Mouse (Mus musculus) frontal cortex, postnatal 25 days (tissue): ENCODE results near the gene Gal3st3.

ENCODE experiments used
- DNase-seq, 2 experiments: peaks; one replicate each; pipeline ENCODE4 v3.0.0; 2022; ENCODE audit warnings: low spot score in 2 of 2

Gene Gal3st3

DNA sequence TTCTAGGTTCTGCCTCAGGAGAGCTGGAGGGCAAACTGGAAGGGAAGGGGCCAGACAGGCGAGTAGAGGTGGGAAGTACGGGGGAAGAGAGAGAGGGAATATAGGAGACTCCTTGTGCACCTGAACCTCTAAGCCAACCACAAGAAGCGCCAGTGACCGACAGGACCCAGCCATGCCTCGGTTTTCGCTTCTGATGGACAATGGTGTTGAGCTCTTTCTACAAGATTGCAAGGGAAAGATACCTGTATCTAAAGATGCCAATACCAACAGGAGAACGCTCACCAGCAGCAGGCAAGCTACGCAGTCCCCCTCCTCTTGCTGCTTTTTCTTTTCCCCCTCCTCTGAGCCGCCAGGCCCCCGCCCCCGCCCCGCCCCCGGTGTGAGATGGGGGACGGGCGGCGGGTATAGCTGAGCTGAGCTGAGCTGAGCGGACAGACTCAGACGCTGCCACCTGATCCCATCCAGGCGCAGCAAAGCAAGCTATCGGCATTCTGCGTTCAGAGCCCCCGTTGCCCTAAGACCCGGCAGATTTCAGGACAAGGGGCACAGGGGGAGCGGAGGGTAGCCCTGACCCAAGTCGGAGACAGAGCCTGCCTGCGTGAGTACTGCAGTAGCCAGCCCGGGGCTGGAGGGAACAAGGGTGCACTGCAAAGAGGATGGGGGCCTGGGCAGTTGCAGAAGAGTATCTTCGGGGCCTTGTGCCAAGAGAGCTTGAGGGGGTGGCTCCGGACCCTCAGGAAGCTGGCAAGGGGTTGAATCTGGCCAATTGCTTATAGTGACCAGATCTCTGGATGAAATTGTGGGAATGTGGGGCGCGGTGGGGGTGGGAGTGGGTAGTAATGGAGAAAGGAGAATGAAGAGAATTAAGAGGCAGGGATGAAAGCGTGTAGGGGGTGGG lies at the start of gene Gal3st3:
TSS of gene Gal3st3 (plus strand) at position 429 of the 898 bp plus-strand sequence.
- no peak for DNase-seq

DNA sequence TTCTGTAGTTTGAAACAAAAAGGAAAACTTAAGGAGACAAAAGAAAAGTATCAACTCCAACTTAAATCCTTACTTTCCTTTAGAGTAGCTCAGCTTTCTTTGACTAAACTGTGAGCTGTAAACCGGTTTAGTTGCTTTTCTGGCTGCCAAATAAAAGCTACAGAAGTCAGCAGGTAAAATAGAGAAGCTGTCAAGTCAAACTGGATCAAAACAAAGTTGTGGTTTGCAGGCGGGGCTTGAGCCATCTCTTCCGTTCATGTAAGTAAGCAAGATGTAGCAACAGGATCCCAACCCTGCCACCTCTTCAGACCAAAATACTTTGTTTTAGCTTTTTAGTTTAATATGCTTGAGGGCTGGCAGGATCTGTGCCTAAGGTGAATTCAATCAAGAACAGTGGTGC lies 41.0 kb upstream of the Gal3st3 start:
- DNase-seq: no peak

DNA sequence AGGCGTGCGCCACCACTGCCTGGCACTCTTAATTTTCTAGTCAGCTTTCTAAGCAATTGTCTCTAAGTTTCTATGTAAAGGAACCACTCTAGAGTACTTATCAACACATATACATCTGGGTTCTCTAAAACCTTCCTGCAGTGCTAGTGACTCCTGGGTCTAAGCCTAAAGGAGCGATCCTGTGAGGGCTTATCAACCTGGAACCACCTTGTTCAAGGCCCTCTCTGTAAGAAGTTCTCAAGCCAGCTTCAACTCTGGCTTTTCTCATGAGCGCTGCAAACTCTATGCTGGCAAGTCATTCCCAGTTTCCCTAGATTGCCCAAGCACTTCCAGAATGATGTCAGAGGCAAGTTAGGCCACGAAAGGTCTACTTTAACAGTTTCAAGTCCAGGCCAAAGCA lies 31.1 kb upstream of the Gal3st3 start:
- no peak for DNase-seq

DNA sequence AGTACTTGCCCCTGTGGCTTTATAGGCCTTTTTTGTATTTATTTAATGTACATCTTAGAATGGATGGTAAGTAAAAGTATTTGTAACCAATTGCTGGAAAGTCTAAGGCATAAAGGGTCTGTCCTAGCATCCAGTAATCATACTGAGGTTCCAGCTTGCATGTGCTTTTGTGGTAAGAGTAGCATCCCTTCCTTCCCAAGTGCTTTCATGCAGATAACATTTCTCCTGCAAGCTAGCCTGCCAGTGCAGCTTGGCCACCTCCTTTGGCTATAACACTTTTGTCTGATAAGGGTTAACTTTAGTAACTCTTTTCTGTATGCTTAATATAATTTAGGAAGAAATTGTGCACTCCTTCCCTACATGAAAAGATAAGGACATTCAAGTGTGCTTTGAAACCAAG lies 30.1 kb upstream of the Gal3st3 start:
- DNase-seq: no peak

DNA sequence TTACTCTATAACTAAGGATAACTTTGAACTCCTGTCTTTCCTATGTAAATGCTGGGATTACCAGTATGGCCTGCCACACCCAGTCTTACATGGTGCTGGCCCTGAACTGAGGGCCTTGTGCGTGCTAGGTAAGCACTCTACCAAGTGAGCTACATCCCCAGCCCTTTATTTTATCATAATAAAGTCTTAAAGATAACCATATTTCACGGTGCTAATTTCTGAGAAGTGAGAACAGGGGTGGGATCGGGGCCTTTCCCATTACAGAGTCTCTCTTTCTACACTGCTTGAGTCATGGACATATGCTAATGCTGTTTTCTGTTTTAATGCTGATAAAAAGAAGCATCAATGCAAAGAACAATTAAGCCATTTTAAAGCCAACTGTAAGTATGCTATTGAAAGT lies 29.3 kb upstream of the Gal3st3 start:
- DNase-seq: no peak

DNA sequence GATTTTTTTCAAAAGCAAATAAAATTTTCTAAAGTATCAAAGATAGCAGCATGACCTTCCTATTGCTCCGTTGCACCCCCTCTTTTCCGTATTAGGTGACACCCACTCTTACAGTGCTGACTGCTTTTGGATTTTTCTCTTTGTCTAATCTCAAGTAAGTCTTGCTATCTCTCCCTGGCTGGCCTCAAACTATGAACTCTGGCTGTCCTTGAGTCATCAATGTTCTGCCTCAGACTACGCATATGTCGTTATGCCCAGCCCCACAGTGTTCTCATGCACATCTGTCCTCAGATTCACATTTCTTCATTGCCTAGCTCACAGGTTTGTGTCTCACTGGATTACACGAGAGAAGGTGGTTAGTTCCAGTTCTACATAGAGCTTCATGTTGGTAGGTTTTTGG lies 28.7 kb upstream of the Gal3st3 start:
- no peak for DNase-seq

DNA sequence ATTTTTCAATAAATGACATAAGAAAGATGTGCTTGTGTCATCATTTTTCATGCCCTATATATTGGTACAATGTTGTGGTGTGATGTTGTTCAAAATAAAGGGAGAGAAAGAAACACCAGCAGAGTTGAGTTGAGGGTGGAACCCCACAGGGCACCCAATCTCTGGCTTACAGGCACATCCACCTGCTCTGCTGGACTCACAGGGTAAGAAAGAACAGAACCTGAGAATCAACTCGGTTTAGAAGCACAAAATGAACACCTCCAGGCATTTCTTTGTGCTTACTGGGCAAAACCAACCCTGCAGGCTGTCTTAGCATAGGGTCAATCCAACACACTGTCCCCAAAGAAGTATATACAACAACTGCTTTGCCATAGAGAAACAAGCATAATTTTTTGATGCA lies 26.7 kb upstream of the Gal3st3 start:
- no peak for DNase-seq

DNA sequence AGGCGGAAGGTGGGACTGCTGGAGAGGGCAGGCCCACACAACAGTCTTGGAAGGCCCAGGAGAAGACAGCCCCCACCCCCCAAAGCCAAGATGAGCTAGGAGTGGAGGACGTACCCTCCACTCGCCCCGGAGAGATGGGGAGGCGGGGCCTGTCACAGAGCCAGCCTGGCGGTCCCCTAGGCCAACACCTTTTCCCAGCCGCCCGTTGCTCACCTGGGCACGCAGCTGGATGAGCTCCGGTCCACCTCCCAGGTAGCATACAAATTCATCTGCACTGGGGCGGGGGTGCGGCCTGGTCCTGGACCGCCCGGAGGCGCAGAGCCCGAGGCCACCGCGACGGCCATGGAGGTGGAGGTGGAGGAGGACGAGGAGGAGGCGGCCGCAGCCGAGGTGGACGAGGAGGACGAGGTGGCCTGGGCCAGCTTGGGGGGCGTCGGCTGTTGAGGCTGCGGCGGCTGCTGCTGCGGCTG lies 25.8 kb upstream of the Gal3st3 start:
- peak in 1 of 2 experiments; percentile 11 for DNase-seq

DNA sequence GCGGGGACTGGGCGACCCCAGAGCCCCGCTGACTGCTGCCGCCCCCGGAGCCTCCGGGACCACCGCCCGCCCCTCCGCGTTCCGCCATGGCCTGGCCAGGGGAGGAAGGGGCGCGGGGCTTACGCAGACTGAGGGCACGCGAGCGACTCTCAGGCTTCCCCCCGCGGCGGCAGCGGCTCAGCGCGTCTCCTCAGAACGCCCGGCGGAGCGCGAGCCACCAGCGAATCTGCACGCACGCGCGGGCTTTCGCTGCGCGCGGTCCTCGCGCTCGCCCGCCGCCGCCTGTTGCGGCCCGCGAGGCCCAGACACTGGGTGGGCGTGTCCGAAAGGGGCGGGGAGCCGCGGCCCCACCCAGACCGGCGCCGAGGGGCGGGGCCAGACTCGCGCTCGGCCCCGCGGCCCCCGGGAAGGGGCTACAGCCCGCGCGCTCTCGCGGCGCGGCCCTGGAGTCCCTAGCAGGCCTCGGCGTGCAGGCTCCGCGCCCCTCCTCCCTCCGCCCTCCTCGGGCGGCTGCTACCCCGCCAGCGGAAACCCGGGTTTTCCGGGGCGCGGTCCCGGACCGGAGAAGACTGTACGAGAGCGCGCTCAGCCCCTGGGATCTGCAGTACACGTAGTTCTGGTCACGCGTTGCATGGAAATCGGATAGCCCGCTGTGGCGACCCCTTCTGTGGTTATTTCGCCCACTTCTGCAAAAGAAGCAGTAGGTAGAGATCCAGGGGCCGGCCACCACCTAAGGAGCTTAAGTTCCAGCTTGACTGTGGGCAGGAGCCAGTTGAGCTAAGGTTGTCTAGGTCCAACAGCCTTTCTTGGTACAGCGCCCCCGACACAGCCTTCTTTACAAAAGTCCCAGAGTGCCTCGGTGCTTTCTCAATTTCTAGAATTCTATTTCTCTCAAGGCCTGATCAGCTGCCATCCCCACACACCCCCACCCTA lies 25.1 kb upstream of the Gal3st3 start, which contains the start of gene Pacs1:
TSS of gene Pacs1 (minus strand) at position 319 of the 933 bp plus-strand sequence.
- peak; percentile 68 to 73 for DNase-seq

DNA sequence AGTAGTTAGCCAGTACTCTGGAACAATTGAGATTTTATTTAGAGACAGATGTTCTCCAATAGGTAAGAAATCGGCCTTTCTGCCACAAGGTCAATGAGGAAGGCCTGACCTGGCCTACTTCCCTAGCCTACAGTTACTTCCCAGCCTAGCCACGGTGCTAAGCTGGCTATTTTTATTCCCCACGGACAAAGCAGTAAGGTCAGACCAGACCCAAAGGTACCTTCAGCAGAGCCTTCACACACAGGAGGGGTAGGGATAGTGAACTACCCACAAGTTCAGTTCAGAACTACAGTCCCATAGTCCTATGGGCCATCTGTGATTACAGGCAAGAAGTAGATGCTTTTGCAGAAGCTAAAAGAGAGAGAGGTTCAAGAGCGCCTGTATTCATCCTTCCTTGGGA lies 24.2 kb upstream of the Gal3st3 start:
- no peak for DNase-seq

DNA sequence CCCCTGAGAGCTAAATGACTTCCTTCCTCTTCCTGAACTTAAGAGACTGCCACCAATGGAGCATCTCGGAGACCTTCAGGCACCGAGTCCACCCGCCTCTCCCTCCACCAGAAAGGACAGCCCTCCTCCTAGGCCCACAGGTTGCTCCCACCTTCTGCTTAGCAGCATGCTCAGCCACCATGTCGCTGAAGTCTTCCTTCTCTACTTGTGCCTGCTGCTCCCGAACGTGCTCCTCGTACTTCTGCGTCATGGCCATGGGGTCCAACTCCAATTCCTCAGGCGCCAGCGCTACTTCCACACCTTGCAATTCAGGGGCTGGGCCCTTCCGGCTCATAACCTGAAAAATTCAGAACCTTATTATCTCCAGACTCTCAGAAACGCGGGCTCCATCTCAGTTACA lies 23.5 kb upstream of the Gal3st3 start:
- no peak for DNase-seq

DNA sequence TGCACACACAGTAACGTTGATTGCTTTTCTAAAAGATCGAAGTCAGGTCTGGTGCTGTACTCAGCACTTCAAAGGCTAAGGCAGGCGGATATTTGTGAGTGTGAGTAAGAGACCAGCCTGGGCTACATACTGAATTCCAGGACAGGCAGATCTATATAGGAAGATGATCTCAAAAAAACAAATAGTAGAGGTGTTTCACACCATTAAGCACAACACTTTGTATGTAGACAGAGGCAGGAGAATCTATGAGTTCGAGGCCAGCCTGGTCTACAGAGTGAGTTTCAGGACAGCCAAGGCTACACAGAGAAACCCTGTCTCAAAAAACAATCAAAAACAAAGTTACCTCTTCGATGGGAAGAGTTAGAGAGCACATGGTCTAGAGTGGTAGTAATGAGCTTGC lies 22.4 kb upstream of the Gal3st3 start:
- DNase-seq: no peak

DNA sequence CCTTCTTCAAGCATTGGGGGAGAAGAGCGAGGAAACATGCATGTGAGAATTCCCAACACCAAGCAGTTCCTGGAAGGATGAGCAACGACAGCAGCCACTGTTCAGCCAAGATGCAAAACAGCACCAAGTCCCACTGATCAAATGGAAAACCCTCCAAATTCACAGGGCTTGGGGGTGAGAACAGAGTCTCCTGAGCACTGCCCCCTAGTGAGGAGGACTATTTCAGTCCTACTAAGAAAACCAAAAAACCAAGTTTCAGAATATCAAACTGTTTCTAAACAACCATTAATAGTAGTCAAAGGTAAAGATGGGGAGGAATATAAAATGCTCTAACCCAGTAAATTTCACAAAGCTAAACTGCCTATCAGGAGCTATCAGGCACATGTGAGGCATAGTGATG lies 21.6 kb upstream of the Gal3st3 start:
- no peak for DNase-seq

DNA sequence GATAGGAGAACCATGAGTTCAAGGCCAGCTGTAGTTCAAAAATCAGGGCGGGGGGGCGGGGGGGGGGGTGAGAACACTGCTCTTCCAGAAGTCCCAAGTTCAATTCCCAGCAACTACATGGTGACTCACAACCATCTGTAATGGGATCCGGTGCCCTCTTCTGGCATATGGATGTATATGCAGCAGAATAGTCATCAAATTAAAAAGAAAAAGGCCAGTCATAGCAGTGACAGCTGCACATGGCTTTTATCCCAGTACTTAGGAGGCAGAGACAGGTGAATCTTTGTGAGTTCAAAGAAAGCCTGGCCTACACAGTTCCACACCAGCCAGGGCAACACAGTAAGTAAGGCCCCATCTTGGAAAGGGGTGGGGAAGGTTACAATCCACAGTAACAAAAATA lies 21.0 kb upstream of the Gal3st3 start:
- DNase-seq: no peak

DNA sequence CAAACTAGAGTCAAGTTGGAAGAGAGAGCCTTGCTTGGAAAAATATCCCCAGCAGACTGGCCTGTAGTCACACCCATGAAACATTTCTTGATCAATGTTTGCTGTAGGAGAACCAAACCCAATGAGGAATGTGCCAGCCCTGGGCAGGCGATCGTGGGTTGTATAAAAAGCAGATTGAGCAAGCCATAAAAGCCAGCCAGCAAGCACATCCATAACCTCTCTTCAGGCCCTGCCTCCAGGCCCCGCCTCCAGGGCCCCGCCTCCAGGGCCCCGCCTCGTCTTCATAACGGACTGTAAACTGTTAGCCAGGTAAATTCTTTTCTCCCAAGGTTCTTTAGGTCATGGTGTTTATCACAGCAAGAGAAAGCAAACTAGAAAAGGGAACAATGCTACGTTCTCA lies 19.8 kb upstream of the Gal3st3 start:
- DNase-seq: no peak

DNA sequence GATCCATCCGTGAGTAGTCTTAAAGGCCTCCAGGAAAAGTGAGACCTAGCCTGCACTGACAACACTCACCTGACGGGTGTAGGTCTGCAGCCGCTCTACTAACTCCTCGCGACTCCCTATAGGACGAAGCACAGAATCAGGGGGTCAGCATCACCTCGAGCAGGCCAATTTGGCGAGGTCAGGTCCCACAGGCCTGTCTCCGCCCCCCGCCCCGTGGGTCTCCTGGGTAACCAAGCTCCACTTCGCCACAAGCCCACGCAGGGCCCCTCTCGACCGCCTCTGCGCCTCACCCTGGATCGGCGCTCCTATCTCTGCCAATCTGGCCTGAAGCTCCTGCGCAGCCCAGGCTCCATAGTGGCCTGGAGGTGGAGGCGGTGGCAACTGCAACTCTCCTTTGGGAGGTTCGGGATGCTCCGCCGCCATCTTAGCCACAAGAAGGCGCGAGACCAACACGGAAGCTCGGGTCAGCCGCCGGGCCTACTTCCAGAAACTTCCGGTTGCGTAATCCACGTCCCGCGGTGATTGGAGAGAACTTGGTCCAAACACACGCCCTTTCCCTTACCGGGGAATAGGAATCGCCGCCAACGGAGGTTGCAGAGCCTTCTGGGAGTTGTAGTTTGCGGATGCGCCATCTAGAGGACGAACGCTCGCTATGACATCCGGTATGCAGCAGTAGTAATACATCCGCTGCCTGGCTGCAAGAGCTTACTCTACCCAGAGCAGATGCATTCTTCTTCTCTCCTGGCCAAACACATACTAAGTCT lies 3.0 kb upstream of the Gal3st3 start, which contains the start of gene Sf3b2:
TSS of gene Sf3b2 (minus strand) at position 484 of the 764 bp plus-strand sequence.
- DNase-seq: peak; percentile 94 to 98

DNA sequence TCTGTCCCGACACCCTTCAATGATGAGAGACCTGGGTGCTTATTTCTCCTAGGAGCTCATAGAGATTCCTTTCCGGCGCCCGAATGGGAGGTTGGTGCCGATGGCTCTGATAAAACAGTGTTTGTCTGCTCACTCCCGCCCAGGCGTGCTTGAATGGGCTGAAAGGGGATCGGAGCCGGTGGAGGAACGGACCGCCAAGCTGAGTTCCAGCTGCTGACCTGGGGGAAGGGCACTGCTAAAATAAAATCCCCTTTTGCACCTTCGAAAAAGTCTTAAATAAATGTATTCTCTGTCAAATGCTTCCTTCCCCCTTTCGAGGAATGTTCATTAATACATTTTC lies 2.4 kb upstream of the Gal3st3 start:
- no peak for DNase-seq

DNA sequence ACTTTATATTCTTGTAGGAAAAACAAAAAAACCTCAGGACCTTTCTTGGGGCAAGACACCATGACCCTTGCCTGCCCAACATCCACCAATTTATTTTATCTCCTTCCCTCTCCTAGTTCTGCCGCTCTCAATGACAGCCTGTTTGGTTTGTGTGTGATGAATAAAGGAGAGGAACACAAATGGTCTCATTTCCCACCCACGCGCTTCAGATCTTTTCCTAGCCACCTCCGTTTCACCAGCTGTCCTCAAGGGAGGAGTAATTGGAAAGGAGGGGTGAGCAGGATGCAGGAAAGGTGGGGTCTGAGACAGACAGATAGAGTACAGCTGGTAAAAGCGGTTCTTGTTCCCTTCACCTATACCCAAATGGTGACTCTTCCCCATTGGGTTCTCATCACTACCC lies 1.5 kb upstream of the Gal3st3 start:
- peak; percentile 25 to 35 for DNase-seq

DNA sequence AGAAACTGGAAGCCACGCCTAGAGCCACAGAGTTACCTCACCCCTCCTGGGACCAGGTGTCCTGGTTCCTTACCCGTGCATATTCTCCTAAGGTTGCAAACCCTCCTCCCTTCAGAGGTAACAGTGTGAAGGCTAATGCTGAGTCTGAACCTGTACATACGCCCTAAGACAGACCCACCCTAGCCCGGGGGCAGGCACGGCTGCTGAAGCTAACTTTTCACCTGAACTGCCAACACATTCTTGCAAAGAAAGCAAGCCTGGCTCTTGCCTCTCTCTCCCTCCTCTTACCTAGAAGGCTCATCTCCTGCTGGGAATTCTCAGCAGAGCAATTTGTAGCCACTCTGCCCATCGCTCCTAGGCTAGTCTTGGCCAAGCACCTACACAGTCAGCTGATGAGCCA lies 2.5 kb downstream of the Gal3st3 start:
- DNase-seq: no peak

DNA sequence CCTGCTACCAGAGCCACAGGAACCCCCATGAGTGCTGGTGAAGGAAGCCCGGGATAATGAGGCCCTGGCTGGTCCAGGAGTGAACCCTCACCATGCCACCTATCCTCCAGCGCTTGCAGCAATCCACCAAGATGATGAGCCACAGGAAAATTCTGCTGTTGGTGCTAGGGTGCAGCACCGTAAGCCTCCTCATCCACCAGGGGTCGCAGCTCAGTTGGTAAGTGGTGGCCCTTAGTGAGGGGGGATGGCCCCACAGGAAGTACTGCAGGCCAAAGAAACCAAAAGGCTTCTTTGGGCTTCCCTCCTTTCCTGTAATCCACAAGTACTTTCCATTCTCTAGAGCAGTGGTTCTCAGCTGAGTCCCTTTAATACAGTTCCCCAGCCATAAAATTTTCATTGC lies 4.3 kb downstream of the Gal3st3 start:
- DNase-seq: no peak

DNA sequence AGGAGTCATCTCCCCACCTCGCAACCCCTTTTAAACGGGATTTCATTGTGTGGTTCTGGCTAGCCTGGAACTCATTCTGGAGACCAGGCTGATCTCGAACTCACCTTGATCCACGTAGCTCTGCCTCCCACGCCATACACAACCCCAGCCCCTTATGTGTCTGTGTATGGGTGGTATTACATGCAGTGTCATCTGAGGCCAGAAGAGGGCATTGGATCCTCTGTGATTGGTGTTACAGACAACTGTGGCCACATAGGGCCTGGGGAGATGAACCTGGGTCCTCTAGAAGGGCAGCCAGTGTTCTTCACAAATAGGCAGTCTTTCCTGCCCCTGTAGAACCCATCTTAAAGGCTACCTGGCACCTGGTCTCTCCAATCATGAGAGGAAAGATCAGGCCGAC lies 8.1 kb downstream of the Gal3st3 start:
- no peak for DNase-seq
